Mouse (Mus musculus) intestine, embryonic 14.5 days (tissue): ENCODE data around the gene Hibch. TPM values are rescaled to one million over a fixed set of nuclear protein-coding genes. Genes with fewer than 3 reads are reported as not detected.

ENCODE experiments used
- ATAC-seq: fragments of 200-750 bp; cut with Nextera tagmentation; replicated peaks from 2 replicates; pipeline ENCODE4 v1.8.0; 2017; ENCODE audit warnings: low read depth, moderate number of reproducible peaks, moderate TSS enrichment, moderate library complexity; ENCODE audit not compliant: low FRiP score, low TSS enrichment
- DNase-seq: peaks from one replicate; pipeline ENCODE4 v3.0.0-alpha.2; 2018; ENCODE audit warnings: low spot score
- H3K27ac ChIP-seq: fragments of 300-500 bp; sonication (generic); 2 replicates; pipeline ENCODE4 v1.5.1; 2014; ENCODE audit warnings: low read depth, mild to moderate bottlenecking, control low read depth
- H3K27me3 ChIP-seq: fragments of 300-500 bp; sonication (generic); replicated peaks from 2 replicates; pipeline ENCODE4 v1.6.1; 2014; ENCODE audit warnings: low read length, control low read depth; ENCODE audit not compliant: control insufficient read depth, insufficient read depth
- H3K36me3 ChIP-seq: fragments of 300-500 bp; sonication (generic); 2 replicates; pipeline ENCODE4 v1.6.1; 2014; ENCODE audit warnings: low read length, control low read depth; ENCODE audit not compliant: control insufficient read depth, insufficient read depth
- H3K4me1 ChIP-seq: fragments of 300-500 bp; sonication (generic); replicated peaks from 2 replicates; pipeline ENCODE4 v1.6.1; 2014; ENCODE audit warnings: low read length, control low read depth, mixed read lengths; ENCODE audit not compliant: control insufficient read depth, insufficient read depth
- H3K4me2 ChIP-seq: fragments of 300-500 bp; sonication (generic); 2 replicates; pipeline ENCODE4 v1.6.1; 2014; ENCODE audit warnings: low read length
- H3K4me3 ChIP-seq: fragments of 300-500 bp; sonication (generic); 2 replicates; pipeline ENCODE4 v1.5.1; 2014; ENCODE audit warnings: low read depth, low read length, control low read depth, mixed read lengths
- H3K9ac ChIP-seq: fragments of 300-500 bp; sonication (generic); 2 replicates; pipeline ENCODE4 v1.6.1; 2014; ENCODE audit warnings: mild to moderate bottlenecking, low read length
- H3K9me3 ChIP-seq: fragments of 300-500 bp; sonication (generic); 2 replicates; pipeline ENCODE4 v1.6.1; 2016; ENCODE audit warnings: low read length, control low read depth; ENCODE audit not compliant: control insufficient read depth
- WGBS: fragments of 180-500 bp; shearing (Covaris S2); extraction: QIAGEN DNeasy Blood & Tissue Kit; methylation state at CpG from one replicate; pipeline ENCODE4 v1.1.7; 2014; 5-methylcytosine and 5-hydroxymethylcytosine counted together
- polyA plus RNA-seq: library from polyadenylated mRNA; unstranded; fragments of >200 nt; fragmentation: Nextera tagmentation; extraction: Ambion mirVana; gene quantifications from 2 replicates; pipeline ENCODE4 v1.2.1, GENCODE M21; 2014

The Hibch gene
- polyA plus RNA-seq, 1 experiment from 2014 or later, result 19.1 TPM

DNA sequence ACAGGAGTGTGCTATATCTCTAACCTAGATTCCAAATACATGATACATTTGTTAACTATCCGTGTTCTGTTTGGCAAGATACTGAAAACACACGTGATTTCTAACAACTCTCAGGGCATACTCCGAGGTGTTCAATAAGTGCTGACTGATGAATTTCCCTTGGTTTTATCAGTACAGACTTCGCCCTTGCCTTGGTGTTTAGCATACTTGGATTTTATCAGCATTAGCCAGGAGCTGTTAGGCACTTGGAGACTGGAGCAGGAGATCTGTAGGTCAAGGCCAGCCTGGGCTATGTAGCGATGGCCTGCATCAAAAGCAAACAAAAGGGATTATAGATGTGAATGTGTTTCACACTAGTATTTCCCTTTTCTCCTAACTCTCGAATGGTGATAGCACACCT is 36.3 kb upstream of the Hibch start:
- H3K36me3 ChIP-seq, result no peaks in the 10 kb centered on the region
- no peak overlapping the region for H3K4me3 ChIP-seq
- H3K4me2 ChIP-seq, result no peak overlapping the region
- no peak overlapping the region for H3K9ac ChIP-seq
- no peaks in the 10 kb centered on the region for H3K4me1 ChIP-seq
- DNase-seq (no peak), ATAC-seq (no peak)
- no peak overlapping the region for H3K27ac ChIP-seq
- 78% methylated on average over 6 of the region's 6 CpGs for WGBS
- no peaks in the 10 kb centered on the region for H3K27me3 ChIP-seq
- H3K9me3 ChIP-seq, result no peaks in the 10 kb centered on the region

DNA sequence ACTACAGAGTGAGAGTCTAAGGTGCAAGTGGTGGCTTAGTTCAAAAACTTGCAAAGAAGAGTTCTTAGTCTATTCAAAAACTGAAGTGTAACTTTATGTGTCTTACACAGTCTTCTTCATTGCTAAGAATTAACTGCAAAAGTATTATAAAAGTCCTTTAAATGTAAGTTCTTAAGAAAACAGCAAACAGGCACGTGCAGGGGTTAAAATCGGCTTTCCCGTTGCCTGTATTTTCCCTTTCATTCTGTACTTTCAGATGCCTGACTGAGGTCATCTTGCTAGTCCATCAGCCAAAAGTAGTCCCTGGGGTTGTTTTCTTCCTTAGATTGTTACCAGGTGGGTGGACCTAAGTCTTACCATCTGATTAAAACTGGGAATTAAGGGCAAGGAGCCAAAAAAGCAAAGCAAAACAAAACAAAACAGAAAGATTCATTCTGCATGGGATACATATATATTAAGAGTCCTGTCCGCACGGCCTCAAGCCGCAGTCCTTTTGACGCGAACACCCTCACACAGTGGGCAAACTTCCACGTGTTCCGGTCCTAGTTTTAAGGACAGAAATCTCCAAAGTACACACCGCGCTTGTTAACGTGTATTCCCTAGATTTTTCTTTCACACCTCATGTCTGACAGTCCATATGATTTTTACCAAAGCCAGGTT is 28.4 kb upstream of the Hibch start:
- WGBS, result 64% methylated on average over 13 of the region's 13 CpGs
- H3K36me3 ChIP-seq, result no peaks in the 10 kb centered on the region
- no peak overlapping the region for H3K9ac ChIP-seq
- H3K27ac ChIP-seq, result no peak overlapping the region
- peaks cover 4% of the 10 kb centered on the region; the same call in 1 of the 2 replicates for H3K4me1 ChIP-seq
- peak overlapping the region; percentile 56 for H3K4me3 ChIP-seq
- ATAC-seq (0 out of 2 replicates have a peak, but pooled peaks have one; percentile 24), DNase-seq (no peak)
- H3K9me3 ChIP-seq, result no peaks in the 10 kb centered on the region
- H3K27me3 ChIP-seq, result no peaks in the 10 kb centered on the region
- peak overlapping the region; percentile 64 for H3K4me2 ChIP-seq

DNA sequence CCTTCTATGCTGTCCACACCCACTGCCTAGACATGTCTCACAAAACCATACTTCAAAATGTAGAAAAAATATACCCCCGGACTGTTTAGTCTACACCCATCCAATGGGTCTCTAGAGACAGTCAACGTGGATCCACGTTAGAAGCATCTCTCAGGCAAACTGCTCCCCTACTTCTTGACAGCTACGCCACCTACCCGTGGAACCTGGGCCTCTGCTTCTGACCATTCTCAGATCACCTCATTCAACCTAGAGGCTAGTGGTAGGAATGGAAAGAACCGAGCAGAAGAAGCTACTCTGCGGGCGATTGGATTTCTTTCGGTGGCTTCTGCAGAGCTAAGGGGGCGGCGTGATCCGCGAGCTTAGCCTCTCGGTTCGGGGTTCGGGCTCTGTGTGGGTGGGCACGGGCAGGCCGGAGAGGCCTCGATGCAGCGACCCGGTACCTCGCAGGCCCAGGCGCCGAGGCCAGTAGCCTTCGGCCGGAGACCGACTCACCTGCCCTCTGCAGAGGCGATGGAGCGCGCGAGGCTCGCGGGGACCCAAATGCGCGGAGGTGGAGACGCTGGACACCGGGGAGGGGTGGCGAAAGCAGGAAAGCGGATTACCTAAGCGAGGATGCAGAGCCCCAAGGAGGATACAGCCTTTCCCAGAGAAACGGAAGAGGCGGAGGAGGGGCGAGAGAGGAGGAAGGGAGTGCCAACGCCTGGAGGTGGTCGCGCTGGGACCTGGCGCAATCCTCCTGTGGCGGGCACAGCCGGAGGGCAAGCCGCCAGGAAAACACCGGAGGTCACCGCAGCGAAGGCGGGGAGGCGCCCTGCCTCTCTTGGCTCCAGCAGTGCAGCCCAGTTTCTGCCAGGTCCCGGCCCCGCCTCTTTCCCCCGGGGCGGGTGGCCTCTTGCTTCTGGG is 27.6 kb upstream of the Hibch start, which contains the start of gene Inpp1:
TSS of gene Inpp1 (minus strand) at position 779 of the 903 bp plus-strand sequence.
- ATAC-seq, result peak; percentile 86
- 1% methylated on average over 57 of the region's 59 CpGs for WGBS

DNA sequence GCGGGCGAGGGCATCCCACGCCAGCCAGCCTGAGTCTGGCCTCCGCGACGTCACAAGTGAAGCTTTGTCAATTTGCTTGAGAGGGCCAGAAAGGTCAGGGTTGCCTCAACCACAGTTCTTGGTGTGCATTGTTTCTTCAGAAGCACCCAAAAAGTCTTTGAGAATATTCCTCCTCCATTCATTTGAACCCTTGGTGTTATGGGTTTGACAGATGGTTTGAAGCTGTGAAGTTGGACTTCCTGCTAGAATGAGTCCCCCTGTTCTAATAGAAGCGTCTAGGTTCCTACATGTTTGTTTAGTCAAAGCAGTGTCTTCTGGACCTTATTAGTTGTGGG is 26.9 kb upstream of the Hibch start:
- Histone ChIP-seq H3K9ac (peak overlapping the region; percentile 73), H3K27me3 (no peaks in the 10 kb centered on the region), H3K4me1 (peaks cover 4% of the 10 kb centered on the region; the same call in 1 of the 2 replicates), H3K4me2 (peak overlapping the region; percentile 64), H3K36me3 (no peaks in the 10 kb centered on the region), H3K4me3 (peak overlapping the region; percentile 56), H3K27ac (no peak overlapping the region), H3K9me3 (no peaks in the 10 kb centered on the region)
- 2% methylated on average over 7 of the region's 7 CpGs for WGBS
- no peak for ATAC-seq
- DNase-seq, result no peak

More for the DNA sequence above, 27.6 kb upstream of the Hibch start, which contains the start of gene Inpp1:
- Histone ChIP-seq H3K4me1 (peaks cover 4% of the 10 kb centered on the region; the same call in 1 of the 2 replicates), H3K27ac (peak within 1 kb of the TSS; percentile 44), H3K9me3 (no peaks in the 10 kb centered on the region), H3K36me3 (no peaks in the 10 kb centered on the region), H3K4me2 (peak within 1 kb of the TSS; percentile 64), H3K9ac (peak within 1 kb of the TSS; percentile 73), H3K27me3 (no peaks in the 10 kb centered on the region), H3K4me3 (peak within 1 kb of the TSS; percentile 56)
- peak; percentile 83 for DNase-seq

DNA sequence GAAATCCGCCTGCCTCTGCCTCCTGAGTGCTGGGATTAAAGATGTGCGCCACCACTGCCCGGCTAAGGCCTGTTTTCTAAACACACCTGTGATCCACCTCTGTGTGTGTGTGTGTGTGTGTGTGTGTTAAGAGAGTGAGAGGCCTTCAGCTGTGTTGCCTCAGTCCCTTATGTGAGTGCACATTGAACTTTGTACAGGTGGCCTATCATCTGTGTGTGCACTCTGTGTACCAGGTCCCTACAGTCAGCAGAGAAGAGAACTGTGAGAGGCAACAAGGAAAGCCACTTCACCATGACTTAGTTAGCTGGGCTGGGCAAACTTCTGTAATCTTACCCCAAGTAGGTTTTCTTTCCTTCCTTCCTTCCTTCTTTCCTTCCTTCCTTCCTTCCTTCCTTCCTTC is 5.6 kb upstream of the Hibch start:
- no peaks in the 10 kb centered on the region for H3K36me3 ChIP-seq
- H3K9ac ChIP-seq, result no peak overlapping the region
- H3K4me1 ChIP-seq, result no peaks in the 10 kb centered on the region
- H3K9me3 ChIP-seq, result no peaks in the 10 kb centered on the region
- H3K4me3 ChIP-seq, result no peak overlapping the region
- DNase-seq, result no peak
- no peaks in the 10 kb centered on the region for H3K27me3 ChIP-seq
- H3K4me2 ChIP-seq, result no peak overlapping the region
- no peak overlapping the region for H3K27ac ChIP-seq
- ATAC-seq, result no peak
- WGBS, result 93% methylated on average over 3 of the region's 3 CpGs

DNA sequence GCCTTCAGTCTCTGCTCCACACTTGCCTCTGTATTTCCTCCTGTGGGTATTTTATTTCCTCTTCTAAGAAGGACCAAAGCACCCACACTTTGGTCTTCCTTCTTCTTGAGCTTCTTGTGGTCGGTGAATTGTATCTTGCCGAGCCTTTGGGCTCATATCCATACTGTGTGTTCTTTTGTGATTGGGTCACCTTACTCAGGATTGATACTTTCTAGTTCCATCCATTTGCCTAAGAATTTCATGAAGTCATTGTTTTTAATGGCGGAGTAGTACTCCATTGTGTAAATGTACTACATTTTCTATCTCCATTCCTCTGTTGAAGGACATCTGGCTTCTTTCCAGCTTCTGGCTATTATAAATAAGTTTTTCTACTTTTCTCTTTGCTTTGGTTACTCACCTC is 375 bp upstream of the Hibch start:
- Histone ChIP-seq H3K4me3 (peak overlapping the region; percentile 53), H3K36me3 (no peaks in the 10 kb centered on the region), H3K9ac (no peak overlapping the region), H3K9me3 (no peaks in the 10 kb centered on the region), H3K4me2 (peak overlapping the region; percentile 44), H3K4me1 (no peaks in the 10 kb centered on the region), H3K27ac (no peak overlapping the region), H3K27me3 (no peaks in the 10 kb centered on the region)
- no peak for DNase-seq
- WGBS, result 12% methylated on average over 3 of the region's 3 CpGs
- ATAC-seq, result peak; percentile 38

DNA sequence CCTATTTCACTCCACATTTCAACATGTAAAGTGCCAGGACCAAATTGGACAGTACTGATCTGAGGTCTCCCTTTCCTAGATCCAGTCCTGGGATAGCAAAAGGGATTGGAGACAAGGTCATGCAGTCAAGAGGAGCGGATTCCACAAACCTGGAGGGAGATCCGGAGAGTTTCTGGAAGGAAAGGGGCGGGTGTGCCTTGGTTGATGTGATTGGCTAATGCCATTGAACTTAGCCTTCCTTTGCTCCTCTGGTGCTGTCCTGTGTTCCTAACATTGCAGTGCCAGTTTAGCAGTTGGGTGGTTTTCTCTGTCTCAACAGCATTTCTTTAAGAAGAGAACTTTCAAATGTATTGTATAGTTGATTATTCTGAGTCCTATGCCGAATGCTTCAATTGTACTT is 1.8 kb downstream of the Hibch start:
- no peaks in the 10 kb centered on the region for H3K27me3 ChIP-seq
- H3K4me3 ChIP-seq, result no peak overlapping the region
- no peaks in the 10 kb centered on the region for H3K4me1 ChIP-seq
- no peak overlapping the region for H3K27ac ChIP-seq
- H3K4me2 ChIP-seq, result no peak overlapping the region
- WGBS, result 94% methylated on average over 4 of the region's 4 CpGs
- H3K9ac ChIP-seq, result no peak overlapping the region
- ATAC-seq (no peak), DNase-seq (no peak)
- no peaks in the 10 kb centered on the region for H3K9me3 ChIP-seq
- H3K36me3 ChIP-seq, result no peaks in the 10 kb centered on the region

DNA sequence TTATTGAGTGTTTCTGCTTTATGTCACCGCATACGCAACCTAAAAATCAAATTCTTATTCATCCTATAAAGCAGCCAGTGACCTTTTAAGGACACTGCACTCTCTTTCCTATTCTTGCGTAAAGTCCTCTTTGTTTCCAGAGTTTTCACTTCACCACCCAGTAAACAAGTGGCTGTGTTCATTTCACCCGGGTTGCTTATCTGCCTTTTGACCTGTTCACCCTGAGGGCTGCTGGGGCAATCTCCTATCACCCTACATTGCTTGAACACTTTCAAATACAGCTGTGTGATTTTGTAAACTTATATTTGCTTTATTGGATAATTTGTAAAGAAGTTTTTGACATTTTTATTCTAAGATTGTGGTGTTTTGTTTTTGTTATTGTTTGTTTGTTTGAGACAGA is 4.7 kb downstream of the Hibch start:
- no peak overlapping the region for H3K9ac ChIP-seq
- 79% methylated on average over 4 of the region's 4 CpGs for WGBS
- no peaks in the 10 kb centered on the region for H3K36me3 ChIP-seq
- no peaks in the 10 kb centered on the region for H3K9me3 ChIP-seq
- no peak overlapping the region for H3K4me3 ChIP-seq
- no peak overlapping the region for H3K27ac ChIP-seq
- ATAC-seq (no peak), DNase-seq (no peak)
- H3K27me3 ChIP-seq, result no peaks in the 10 kb centered on the region
- H3K4me2 ChIP-seq, result no peak overlapping the region
- H3K4me1 ChIP-seq, result no peaks in the 10 kb centered on the region
